Mouse (Mus musculus): ENCODE results near the gene Ildr1. TPM values are rescaled to one million over a fixed set of nuclear protein-coding genes. Genes with fewer than 3 reads are reported as not detected.

Gene Ildr1
- polyA plus RNA-seq, 1 experiment from 2014 or later: not detected

Other genes starting within 250 kb of the Ildr1 start
- gene Stfa3, start 238.6 kb upstream of the Ildr1 start, polyA plus RNA-seq (2016; fragmentation: Nextera tagmentation; extraction: Ambion mirVana): 0.78 and 1.1 TPM in 2 replicates
- gene Casr, start 131.8 kb upstream of the Ildr1 start, polyA plus RNA-seq (2016; fragmentation: Nextera tagmentation; extraction: Ambion mirVana): not detected in 2 replicates
- 1.00 and 1.2 TPM in 2 replicates for gene Cd86, start 27.9 kb upstream of the Ildr1 start, polyA plus RNA-seq (2016; fragmentation: Nextera tagmentation; extraction: Ambion mirVana)
- gene Slc15a2, start 91.0 kb downstream of the Ildr1 start, polyA plus RNA-seq (2016; fragmentation: Nextera tagmentation; extraction: Ambion mirVana): 4.8 and 5.8 TPM in 2 replicates
- gene Iqcb1, start 134.4 kb downstream of the Ildr1 start, polyA plus RNA-seq (2016; fragmentation: Nextera tagmentation; extraction: Ambion mirVana): 57.6 and 65.3 TPM in 2 replicates
- gene Eaf2, start 181.0 kb downstream of the Ildr1 start, polyA plus RNA-seq (2016; fragmentation: Nextera tagmentation; extraction: Ambion mirVana): 0.81 and 1.2 TPM in 2 replicates
- 75.9 and 85.5 TPM in 2 replicates for gene Golgb1, start 181.2 kb downstream of the Ildr1 start, polyA plus RNA-seq (2016; fragmentation: Nextera tagmentation; extraction: Ambion mirVana)
- gene Hcls1, start 241.0 kb downstream of the Ildr1 start, polyA plus RNA-seq (2016; fragmentation: Nextera tagmentation; extraction: Ambion mirVana): 3.2 and 3.6 TPM in 2 replicates